Mouse (Mus musculus) ES-Bruce4 (cell line): ENCODE measurements around the gene Ank3.

ENCODE experiments used
- CTCF ChIP-seq: IDR thresholded peaks from one replicate; pipeline ENCODE4 v1.8.1; 2011; ENCODE audit warnings: low read depth, low read length
- EP300 ChIP-seq: IDR thresholded peaks from 2 replicates; pipeline ENCODE4 v1.6.1; 2011; ENCODE audit warnings: low read depth, low read length; ENCODE audit not compliant: insufficient read depth
- POLR2A ChIP-seq: IDR thresholded peaks from one replicate; pipeline ENCODE4 v1.8.1; 2011; ENCODE audit warnings: low read length; ENCODE audit not compliant: insufficient read depth

DNA sequence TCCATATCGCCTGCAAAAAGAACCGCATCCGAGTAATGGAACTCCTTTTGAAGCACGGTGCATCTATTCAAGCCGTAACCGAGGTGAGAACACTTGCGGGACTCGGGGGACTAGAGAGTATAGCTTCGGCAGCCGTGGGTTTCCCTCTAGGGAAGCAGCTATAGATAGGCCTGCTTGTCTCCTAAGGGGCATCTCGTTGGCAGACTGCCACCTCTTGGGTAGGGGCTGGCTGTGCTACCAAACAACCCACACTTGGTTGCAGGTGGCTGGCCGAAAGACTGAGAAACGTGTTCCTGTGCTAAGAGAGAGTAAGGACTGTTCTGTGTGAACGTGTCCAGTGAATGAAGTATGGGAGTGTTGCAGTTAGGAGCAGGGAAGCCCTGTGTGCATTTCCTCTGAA is 476.2 kb downstream of the Ank3 start:
- TF ChIP-seq CTCF (no peak), POLR2A (no peak), EP300 (no peak)
